Mouse (Mus musculus) kidney, postnatal 10 days (tissue): ENCODE results near the gene Stk16.
"Not testable (repeated sequence)": the region's sequence is repeated elsewhere in the genome, so short reads cannot be mapped to it uniquely, and the experiment has no call there.

Source experiments
- DNase-seq: peaks from one replicate; pipeline ENCODE4 v3.0.0; 2021; ENCODE audit warnings: mixed read lengths

Stk16 gene

GRCm38 (mm10) chr1:75214442-75214841, 3.8 kb downstream of the Stk16 start:
- DNase-seq: peak; percentile 78

- peak; percentile 69 for DNase-seq
Measured at GRCm38 (mm10) chr1:75214886-75215285, 4.2 kb downstream of the Stk16 start.

GRCm38 (mm10) chr1:75215785-75216184, 5.1 kb downstream of the Stk16 start:
- DNase-seq: no peak

GRCm38 (mm10) chr1:75216797-75217585, 6.4 kb downstream of the Stk16 start:
- DNase-seq: no peak

- DNase-seq: no peak
Measured at GRCm38 (mm10) chr1:75217893-75218226, 7.2 kb downstream of the Stk16 start.

GRCm38 (mm10) chr1:75218227-75219001, 7.8 kb downstream of the Stk16 start:
- DNase-seq: peak; percentile 47

- DNase-seq: peak; percentile 93
Measured at GRCm38 (mm10) chr1:75219078-75219477, 8.4 kb downstream of the Stk16 start.

GRCm38 (mm10) chr1:75219531-75219930, 8.9 kb downstream of the Stk16 start, which contains the start of gene Tuba4a:
Tuba4a (minus strand) TSS chr1:75219865.
- DNase-seq: peak; percentile 64

GRCm38 (mm10) chr1:75221538-75221937, 10.9 kb downstream of the Stk16 start:
- DNase-seq: no peak

GRCm38 (mm10) chr1:75222926-75223325, 12.3 kb downstream of the Stk16 start:
- no peak for DNase-seq

- DNase-seq: no peak
Measured at GRCm38 (mm10) chr1:75223532-75223931, 12.9 kb downstream of the Stk16 start.

- no peak for DNase-seq
Measured at GRCm38 (mm10) chr1:75225473-75225872, 14.8 kb downstream of the Stk16 start.

GRCm38 (mm10) chr1:75226138-75226537, 15.5 kb downstream of the Stk16 start:
- DNase-seq: no peak

GRCm38 (mm10) chr1:75227653-75228052, 17.0 kb downstream of the Stk16 start:
- DNase-seq: no peak

GRCm38 (mm10) chr1:75229158-75229557, 18.5 kb downstream of the Stk16 start:
- DNase-seq: no peak

- no peak for DNase-seq
Measured at GRCm38 (mm10) chr1:75230335-75230994, 19.8 kb downstream of the Stk16 start.

GRCm38 (mm10) chr1:75231224-75231623, 20.6 kb downstream of the Stk16 start:
- DNase-seq: no peak

GRCm38 (mm10) chr1:75231664-75232152, 21.1 kb downstream of the Stk16 start, which contains the start of gene A630095N17Rik:
A630095N17Rik (minus strand) TSS chr1:75232102.
- no peak for DNase-seq

GRCm38 (mm10) chr1:75232489-75232888, 21.9 kb downstream of the Stk16 start:
- not testable (repeated sequence) for DNase-seq

GRCm38 (mm10) chr1:75234606-75235005, 24.0 kb downstream of the Stk16 start:
- DNase-seq: peak; percentile 80

- DNase-seq: peak; percentile 93
Measured at GRCm38 (mm10) chr1:75236117-75237050, 25.7 kb downstream of the Stk16 start, which contains the start of gene Dnajb2. Dnajb2 (plus strand) TSS chr1:75236406.

GRCm38 (mm10) chr1:75239591-75239990, 29.0 kb downstream of the Stk16 start:
- DNase-seq: no peak
